Mouse (Mus musculus) heart, postnatal 0 days (tissue): ENCODE measurements around the gene Mrpl47.

Source experiments
- CTCF ChIP-seq: IDR thresholded peaks from 2 replicates; pipeline ENCODE4 v1.5.1; 2016; ENCODE audit warnings: antibody characterized with exemption, control low read depth, low read depth
- EP300 ChIP-seq: IDR thresholded peaks from 2 replicates; pipeline ENCODE4 v1.6.1; 2016; ENCODE audit warnings: antibody characterized with exemption, low read depth

DNA sequence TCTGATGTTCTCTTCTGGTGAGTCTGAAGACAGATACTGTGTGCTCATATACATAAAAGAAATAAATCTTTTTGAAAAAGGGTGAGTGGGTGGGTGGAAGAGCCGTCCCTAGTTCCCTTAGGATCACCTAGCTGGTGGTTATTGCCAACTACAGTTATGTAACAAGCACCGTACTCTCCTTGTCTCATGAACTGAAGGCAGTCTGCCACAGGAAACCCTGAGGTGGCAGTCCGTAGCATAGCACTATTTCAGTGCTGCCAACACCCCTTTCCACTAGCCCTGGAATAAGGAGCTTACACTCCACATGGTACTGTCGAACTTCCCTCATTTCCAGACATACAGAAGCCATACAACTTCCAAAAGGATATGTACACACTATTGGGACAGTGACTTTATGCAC is 9.5 kb downstream of the Mrpl47 start:
- TF ChIP-seq CTCF (no peak), EP300 (no peak)
